ENCODE assay signal across 10 mouse cellular contexts in genomic region chr2:167747164-167747843, GRCm38 (mm10). TPM values are rescaled to one million over a fixed set of nuclear protein-coding genes. Genes with fewer than 3 reads are reported as not detected.
A peak's percentile ranks its signal among the peaks of the same experiment; 100 is the strongest.
DNase-seq lines count a peak whose midpoint lies in the region; ATAC-seq lines count a peak whose summit lies in the region.
"Had no signal": no experiment of that assay in that cellular context is flagged by ENCODE, and none has a peak within 500 bp of the region (broad histone marks: within the 10 kb centered on the region; RNA-seq: fewer than 3 reads in every experiment).

No protein-coding gene starts in this region.

- no peaks in the 10 kb centered on the region for H3K9me3 ChIP-seq in heart, embryonic 11.5 days (replicated peaks; ENCODE audit: control insufficient read depth, low read length)
- no peaks in the 10 kb centered on the region for H3K9me3 ChIP-seq in embryonic facial prominence, embryonic 10.5 days
- H3K9me3 ChIP-seq in limb, embryonic 12.5 days, result no peaks in the 10 kb centered on the region

- WGBS in heart, embryonic 11.5 days (ENCODE audit: insufficient replicate concordance), result 77% methylated on average over 13 of the region's 13 CpGs
- 78% methylated on average over 13 of the region's 13 CpGs for WGBS in embryonic facial prominence, embryonic 10.5 days
- WGBS in limb, embryonic 12.5 days, result 81% methylated on average over 13 of the region's 13 CpGs

- H3K4me3 ChIP-seq in heart, embryonic 11.5 days (ENCODE audit: low read depth, low read length), result no peak overlapping the region
- no peak overlapping the region for H3K4me3 ChIP-seq in embryonic facial prominence, embryonic 10.5 days
- H3K4me3 ChIP-seq in limb, embryonic 12.5 days (replicated peaks), result no peak overlapping the region
- H3K4me3 ChIP-seq: erythroblast, embryonic 14.5 days had no signal

- peak; percentile 59; the same call in 1 of the 2 replicates for ATAC-seq in heart, embryonic 11.5 days (replicated peaks; ENCODE audit: insufficient number of reproducible peaks, low FRiP score, low TSS enrichment)
- ATAC-seq in limb, embryonic 12.5 days (ENCODE audit: insufficient number of reproducible peaks, insufficient read depth, low FRiP score, low TSS enrichment, low read depth), result no peak
- peak; percentile 55 for ATAC-seq in megakaryocyte-erythroid progenitor cell, adult 5-6 weeks (replicated peaks; ENCODE audit: low FRiP score, low TSS enrichment, poor library complexity, severe bottlenecking)

- H3K4me1 ChIP-seq in heart, embryonic 11.5 days (ENCODE audit: control insufficient read depth, insufficient read depth, low read length), result peaks cover 22% of the 10 kb centered on the region
- H3K4me1 ChIP-seq in embryonic facial prominence, embryonic 10.5 days, result peaks cover 39% of the 10 kb centered on the region
- peaks cover 16% of the 10 kb centered on the region for H3K4me1 ChIP-seq in limb, embryonic 12.5 days (replicated peaks)

- H3K4me2 ChIP-seq in heart, embryonic 11.5 days, result peak overlapping the region; percentile 7; the same call in 1 of the 2 replicates
- no peak overlapping the region for H3K4me2 ChIP-seq in limb, embryonic 12.5 days

- no peaks in the 10 kb centered on the region for H3K36me3 ChIP-seq in heart, embryonic 11.5 days (ENCODE audit: control insufficient read depth, insufficient read depth, low read length)
- no peaks in the 10 kb centered on the region for H3K36me3 ChIP-seq in embryonic facial prominence, embryonic 10.5 days (replicated peaks)
- no peaks in the 10 kb centered on the region for H3K36me3 ChIP-seq in limb, embryonic 12.5 days

- no peaks in the 10 kb centered on the region for H3K27me3 ChIP-seq in heart, embryonic 11.5 days (ENCODE audit: control insufficient read depth, insufficient read depth, low read length)
- H3K27me3 ChIP-seq in embryonic facial prominence, embryonic 10.5 days (replicated peaks; ENCODE audit: low read depth, poor library complexity, severe bottlenecking), result no peaks in the 10 kb centered on the region
- H3K27me3 ChIP-seq in limb, embryonic 12.5 days, result no peaks in the 10 kb centered on the region

- DNase-seq in heart, adult 18-20 months, result no peak
- DNase-seq in embryonic facial prominence, embryonic 10.5 days (ENCODE audit: low spot score), result no peak
- no peak for DNase-seq in cerebellum, postnatal 36 days
- no peak for DNase-seq in layer of hippocampus, postnatal 14 days (ENCODE audit: low spot score in 2 of 2)
- no peak for DNase-seq in urinary bladder, postnatal 36 days (ENCODE audit: low spot score in 2 of 2)
- DNase-seq: kidney, postnatal 25 days had no signal

- H3K27ac ChIP-seq in heart, embryonic 11.5 days (ENCODE audit: low read depth, low read length), result peak overlapping the region; percentile 24; the same call in 1 of the 2 replicates
- H3K27ac ChIP-seq in embryonic facial prominence, embryonic 10.5 days (replicated peaks), result peak overlapping the region; percentile 76
- peak overlapping the region; percentile 56; the same call in 1 of the 2 replicates for H3K27ac ChIP-seq in limb, embryonic 12.5 days

- peak overlapping the region; percentile 34; the same call in 1 of the 2 replicates for H3K9ac ChIP-seq in heart, embryonic 11.5 days (ENCODE audit: low read depth, low read length)
- no peak overlapping the region; the same call in 1 of the 2 replicates for H3K9ac ChIP-seq in limb, embryonic 12.5 days (replicated peaks)

RNA-seq across cellular contexts. Expression of gene Tmem189, which starts 57.7 kb away (rescaled TPM):
- 38.2 and 38.7 TPM in 2 replicates for polyA plus RNA-seq in heart, embryonic 11.5 days (2014; fragmentation: Nextera tagmentation; extraction: Ambion mirVana)
- 10 to 100 TPM; 22.0 to 23.0 TPM for total RNA-seq in heart, adult 18-20 months (2021)
- 40.2 and 43.7 TPM in 2 replicates for polyA plus RNA-seq in embryonic facial prominence, embryonic 10.5 days (2016; fragmentation: Nextera tagmentation; extraction: Ambion mirVana)
- 39.3 and 40.8 TPM in 2 replicates for polyA plus RNA-seq in limb, embryonic 12.5 days (2016; fragmentation: Nextera tagmentation; extraction: Ambion mirVana)
- 19.5 and 28.4 TPM in 2 replicates for total RNA-seq in megakaryocyte-erythroid progenitor cell, adult 5-6 weeks (2014; fragmentation: Nextera tagmentation)
- total RNA-seq in megakaryocyte-erythroid progenitor cell, adult 5-6 weeks (2017), result 10.2 and 16.8 TPM in 2 replicates
- total RNA-seq in layer of hippocampus, postnatal 14 days (2021), result 10 to 100 TPM; 69.5 to 71.9 TPM

RNA-seq across cellular contexts. Expression of gene Cebpb, which starts 58.6 kb away (rescaled TPM):
- polyA plus RNA-seq in heart, embryonic 11.5 days (2014; fragmentation: Nextera tagmentation; extraction: Ambion mirVana), result 8.0 and 8.2 TPM in 2 replicates
- total RNA-seq in heart, adult 18-20 months (2021), result 100 to 1,000 TPM; 127 to 160 TPM
- 1.7 and 1.8 TPM in 2 replicates for polyA plus RNA-seq in embryonic facial prominence, embryonic 10.5 days (2016; fragmentation: Nextera tagmentation; extraction: Ambion mirVana)
- 3.7 and 4.0 TPM in 2 replicates for polyA plus RNA-seq in limb, embryonic 12.5 days (2016; fragmentation: Nextera tagmentation; extraction: Ambion mirVana)
- total RNA-seq in megakaryocyte-erythroid progenitor cell, adult 5-6 weeks (2014; fragmentation: Nextera tagmentation), result 0.83 and 1.4 TPM in 2 replicates
- total RNA-seq in megakaryocyte-erythroid progenitor cell, adult 5-6 weeks (2017), result 2.3 and 3.1 TPM in 2 replicates
- 10 to 100 TPM; 18.6 to 21.7 TPM for total RNA-seq in layer of hippocampus, postnatal 14 days (2021)

Comparison
In these comparisons a context has a peak if more than half of its experiments do, and no peak if none do; other contexts are left out.
1. H3K27ac ChIP-seq: peak in every context shown above with its lines; median percentile 76 in embryonic facial prominence, embryonic 10.5 days; 56 in limb, embryonic 12.5 days; 24 in heart, embryonic 11.5 days.
2. RNA of gene Cebpb, which starts 58.6 kb away (total RNA-seq): 127 to 160 TPM in heart, adult 18-20 months and 18.6 to 21.7 TPM in layer of hippocampus, postnatal 14 days; 0.83 to 3.1 TPM in megakaryocyte-erythroid progenitor cell, adult 5-6 weeks; every median in the first group is over 4 times any median in the second.